Mouse (Mus musculus) ES-E14 (cell line): ENCODE results near the gene Zfp451. TPM values are rescaled to one million over a fixed set of nuclear protein-coding genes. Genes with fewer than 3 reads are reported as not detected.

Source experiments
- DNase-seq: peaks from one replicate; pipeline ENCODE4 v3.0.0-alpha.2; 2013; ENCODE audit warnings: low read depth, low spot score
- H3K27ac ChIP-seq: 2 replicates; pipeline ENCODE4 v1.5.1; 2012; ENCODE audit warnings: low read depth, mild to moderate bottlenecking, low read length, moderate library complexity, mixed read lengths; ENCODE audit not compliant: poor library complexity, insufficient read depth, severe bottlenecking
- H3K36me3 ChIP-seq: 2 replicates; pipeline ENCODE4 v1.6.1; 2012; ENCODE audit warnings: mild to moderate bottlenecking, low read length, moderate library complexity, mixed read lengths; ENCODE audit not compliant: control insufficient read depth, poor library complexity, insufficient read depth, severe bottlenecking
- H3K4me1 ChIP-seq, 2 experiments: fragments of 150-350 bp in 1 of 2; sonication (generic) in 1 of 2; 2 replicates each; pipeline ENCODE4 v1.6.1; 2012; ENCODE audit warnings: low read length in 2 of 2, mild to moderate bottlenecking in 1 of 2, mixed read lengths in 1 of 2; ENCODE audit not compliant: control insufficient read depth in 2 of 2, insufficient read depth in 2 of 2, poor library complexity in 1 of 2
- H3K4me3 ChIP-seq, 2 experiments: fragments of 150-350 bp in 1 of 2; sonication (generic) in 1 of 2; 2 replicates each; pipeline ENCODE4 v1.5.1; 2012; ENCODE audit warnings: low read length in 2 of 2, low read depth in 1 of 2, mild to moderate bottlenecking in 1 of 2, mixed read lengths in 1 of 2; ENCODE audit not compliant: insufficient read depth in 1 of 2, poor library complexity in 1 of 2, severe bottlenecking in 1 of 2
- H3K9ac ChIP-seq: 2 replicates; pipeline ENCODE4 v1.6.1; 2012; ENCODE audit warnings: low read depth, mild to moderate bottlenecking, low read length, mixed read lengths; ENCODE audit not compliant: poor library complexity, insufficient read depth, severe bottlenecking
- H3K9me3 ChIP-seq: fragments of 150-350 bp; sonication (generic); 2 replicates; pipeline ENCODE4 v1.6.1; 2012; ENCODE audit warnings: low read depth, mild to moderate bottlenecking, low read length; ENCODE audit not compliant: control insufficient read depth, insufficient read depth
- CHD2 ChIP-seq: IDR thresholded peaks from 2 replicates; pipeline ENCODE4 v1.6.1; 2014; ENCODE audit warnings: mild to moderate bottlenecking, low read depth, low read length, inconsistent platforms
- HCFC1 ChIP-seq: IDR thresholded peaks from 2 replicates; pipeline ENCODE4 v1.6.1; 2012; ENCODE audit warnings: low read length, inconsistent platforms, borderline replicate concordance; ENCODE audit not compliant: insufficient read depth
- MAFK ChIP-seq: IDR thresholded peaks from 2 replicates; pipeline ENCODE4 v1.6.1; 2014; ENCODE audit warnings: mild to moderate bottlenecking, low read depth, low read length, inconsistent platforms; ENCODE audit not compliant: insufficient read depth
- ZC3H11A ChIP-seq: IDR thresholded peaks from 2 replicates; pipeline ENCODE4 v1.6.1; 2012; ENCODE audit warnings: low read depth, mild to moderate bottlenecking, inconsistent platforms, low read length, borderline replicate concordance
- ZNF384 ChIP-seq: IDR thresholded peaks from 2 replicates; pipeline ENCODE4 v1.6.1; 2012; ENCODE audit warnings: low read depth, low read length, inconsistent platforms
- in situ Hi-C, 2 experiments: fragments of 600-800 bp; cut with MboI; formaldehyde crosslinking; loops; one replicate each; pipeline ENCODE4 v1.15.1; 2025; ENCODE audit warnings: low sequenced_read_pairs in 2 of 2, inconsistent platforms in 1 of 2; ENCODE audit not compliant: unreplicated experiment in 2 of 2
- total RNA-seq: library from RNA; depleted of rRNA; stranded (reverse); fragments of 300-350 nt; gene quantifications from 2 replicates; pipeline ENCODE4 v1.2.3, GENCODE M21; 2012

Zfp451 gene
- total RNA-seq, 1 experiment: 27.7 TPM

DNA sequence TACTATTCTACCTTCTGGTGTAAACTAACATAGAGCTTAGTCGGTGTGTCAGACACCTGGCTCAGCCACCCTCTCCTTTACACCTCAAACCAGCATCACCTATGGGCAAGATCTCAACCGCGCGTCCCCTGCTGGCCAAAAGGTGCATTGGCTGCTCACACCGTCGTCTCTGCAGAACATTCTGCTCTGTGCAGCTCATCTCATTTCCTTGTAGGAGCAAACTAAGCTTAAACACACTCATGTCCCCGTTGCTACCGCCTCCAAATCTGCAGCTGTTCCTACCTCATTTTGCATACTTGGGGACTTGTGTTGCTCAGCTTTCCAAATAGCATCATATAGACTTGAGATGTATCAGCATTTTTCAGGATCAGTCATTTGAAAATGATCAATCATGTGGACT lies 71.5 kb downstream of the Zfp451 start:
- Histone ChIP-seq H3K9ac (no peak overlapping the region), H3K27ac (no peak overlapping the region), H3K4me3 (no peak overlapping the region), H3K36me3 (peaks cover 21% of the 10 kb centered on the region), H3K4me1 (peaks cover 0 to 16% of the 10 kb centered on the region in 2 experiments; a peak in 1 of 4 replicates), H3K9me3 (no peaks in the 10 kb centered on the region)
- DNase-seq: peak; percentile 56
- no peak for TF ChIP-seq MAFK
- peak; percentile 39; the same call in 1 of the 2 replicates for TF ChIP-seq ZC3H11A
- no peak for TF ChIP-seq HCFC1
- in situ Hi-C loops: no loop called here

DNA sequence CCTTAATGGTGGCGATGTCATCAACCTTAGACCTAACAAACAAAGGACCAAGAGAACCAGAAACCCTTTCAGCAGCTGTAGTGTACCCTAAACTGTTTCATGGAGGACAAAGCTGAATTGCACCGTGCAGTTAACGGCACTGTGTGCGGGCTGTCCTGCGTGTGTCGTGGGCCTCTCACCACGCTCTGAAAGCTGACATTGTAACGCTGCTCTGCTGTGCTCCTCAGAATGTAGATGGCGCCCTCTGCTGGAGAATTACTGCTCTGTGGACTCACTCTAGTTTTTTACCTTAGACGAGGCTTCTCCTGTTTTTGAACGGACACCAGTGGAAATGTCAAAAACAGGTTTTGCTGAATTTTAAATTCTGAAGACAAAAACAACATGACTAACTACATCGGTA lies 75.1 kb downstream of the Zfp451 start:
- DNase-seq: peak; percentile 81
- H3K27ac ChIP-seq: no peak overlapping the region
- peaks cover 0 to 13% of the 10 kb centered on the region in 2 experiments; a peak in 1 of 4 replicates for H3K4me1 ChIP-seq
- no peaks in the 10 kb centered on the region for H3K9me3 ChIP-seq
- TF ChIP-seq ZC3H11A (peak; percentile 70; the same call in 1 of the 2 replicates), HCFC1 (no peak)
- no peak overlapping the region for H3K4me3 ChIP-seq
- peaks cover 36% of the 10 kb centered on the region for H3K36me3 ChIP-seq
- no peak overlapping the region for H3K9ac ChIP-seq
- in situ Hi-C loops: no loop called here

DNA sequence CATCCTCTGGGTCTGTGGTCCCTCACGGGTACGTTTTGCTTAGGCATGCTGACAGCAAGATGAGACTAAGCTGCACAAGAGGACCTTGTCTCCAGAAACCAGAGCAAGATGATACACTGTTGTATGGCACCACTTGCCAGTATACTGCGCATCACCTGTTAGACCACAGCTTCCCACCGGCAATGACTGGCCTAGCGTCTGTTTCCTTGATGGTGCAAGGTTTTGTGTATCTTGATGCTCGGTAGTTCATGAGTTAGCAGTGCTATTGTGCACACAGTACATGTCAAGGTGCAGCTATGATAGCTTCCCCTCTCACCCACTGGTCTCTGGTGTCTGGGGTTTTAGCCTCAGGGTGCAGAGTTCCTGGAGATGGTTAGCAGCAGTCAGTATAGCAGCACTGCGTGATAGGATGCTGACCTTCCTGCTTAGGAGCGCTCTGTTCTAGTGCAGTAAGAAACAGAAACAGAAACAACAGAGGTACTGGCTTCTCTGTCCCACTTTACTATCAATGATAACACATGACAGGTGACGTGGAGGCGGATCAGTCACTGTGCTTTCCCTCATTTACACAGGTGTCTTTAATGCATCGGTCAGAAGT lies 75.6 kb downstream of the Zfp451 start:
- Histone ChIP-seq H3K9me3 (no peaks in the 10 kb centered on the region), H3K36me3 (peaks cover 39% of the 10 kb centered on the region), H3K27ac (no peak overlapping the region), H3K9ac (no peak overlapping the region), H3K4me1 (peaks cover 0 to 9% of the 10 kb centered on the region in 2 experiments; a peak in 1 of 4 replicates), H3K4me3 (no peak overlapping the region)
- in situ Hi-C loops: no loop called here
- no peak for DNase-seq
- TF ChIP-seq HCFC1: no peak
- no peak for TF ChIP-seq MAFK
- no peak for TF ChIP-seq ZC3H11A
- TF ChIP-seq CHD2: no peak
- TF ChIP-seq ZNF384: no peak

DNA sequence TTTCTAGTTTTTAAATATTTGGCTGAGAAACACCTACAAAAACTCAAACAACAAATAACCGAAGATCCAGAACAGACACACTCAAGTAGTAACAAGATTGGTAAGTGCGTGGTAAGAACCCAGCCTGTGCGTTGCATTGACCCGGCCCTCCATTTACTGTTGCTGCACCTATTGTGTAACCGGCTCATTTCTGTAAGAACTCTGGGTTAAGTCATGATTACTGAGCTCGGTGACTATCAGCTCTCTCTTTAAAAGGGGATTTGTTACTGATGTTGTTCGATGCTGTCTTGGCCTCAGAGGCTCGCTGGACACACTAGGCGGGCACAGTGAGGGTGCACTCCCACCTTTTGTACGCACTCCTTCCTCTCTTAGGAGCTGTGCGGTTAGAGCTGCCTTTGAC lies 76.1 kb downstream of the Zfp451 start:
- no peak overlapping the region for H3K27ac ChIP-seq
- DNase-seq: no peak
- no peak overlapping the region for H3K4me3 ChIP-seq
- in situ Hi-C loops: no loop called here
- H3K9me3 ChIP-seq: no peaks in the 10 kb centered on the region
- peaks cover 0 to 9% of the 10 kb centered on the region in 2 experiments; a peak in 1 of 4 replicates for H3K4me1 ChIP-seq
- H3K36me3 ChIP-seq: peaks cover 39% of the 10 kb centered on the region
- TF ChIP-seq HCFC1: no peak
- TF ChIP-seq ZC3H11A: no peak
- no peak for TF ChIP-seq CHD2
- no peak for TF ChIP-seq MAFK
- TF ChIP-seq ZNF384: no peak
- no peak overlapping the region for H3K9ac ChIP-seq

DNA sequence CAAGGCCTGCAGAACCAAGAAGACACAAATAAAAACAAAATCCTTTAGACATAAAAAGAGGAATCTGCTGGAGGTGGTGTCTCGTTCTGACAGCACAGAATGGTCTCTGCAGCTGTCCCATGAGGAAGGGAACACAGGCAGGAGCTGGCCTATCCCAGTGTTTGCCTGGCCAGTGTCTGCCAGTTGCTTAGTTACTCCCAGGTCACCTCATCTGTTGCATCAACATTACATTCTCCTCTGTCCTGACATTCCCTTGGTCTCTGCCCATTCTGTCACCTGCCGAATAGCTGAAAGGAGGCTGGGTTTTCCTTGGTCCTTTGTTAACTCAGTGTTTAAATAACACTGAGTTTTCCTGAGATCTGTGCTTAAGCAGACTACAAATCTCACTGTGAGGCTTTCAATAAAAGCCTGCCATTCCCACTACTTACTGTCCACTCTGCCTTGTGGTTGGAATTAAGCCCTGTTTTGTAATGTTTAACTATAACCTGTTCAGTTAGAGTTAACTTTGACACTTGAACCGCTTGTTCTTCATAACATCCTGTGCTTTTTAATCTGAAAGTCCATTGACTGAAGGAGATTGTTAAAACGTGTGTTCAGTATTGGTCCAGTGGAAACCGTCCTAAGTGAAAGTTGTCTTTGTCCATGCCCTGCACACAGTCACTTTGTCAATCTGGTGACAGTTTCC lies 80.3 kb downstream of the Zfp451 start:
- DNase-seq: no peak
- peaks cover 42% of the 10 kb centered on the region for H3K36me3 ChIP-seq
- in situ Hi-C loops: no loop called here
- H3K4me1 ChIP-seq: peaks cover 0 to 12% of the 10 kb centered on the region in 2 experiments; a peak in 1 of 4 replicates
- H3K4me3 ChIP-seq: no peak overlapping the region
- H3K27ac ChIP-seq: no peak overlapping the region
- TF ChIP-seq ZNF384 (no peak), CHD2 (no peak), MAFK (no peak)
- H3K9ac ChIP-seq: no peak overlapping the region
- H3K9me3 ChIP-seq: no peaks in the 10 kb centered on the region
